Mouse (Mus musculus) forebrain, postnatal 0 days (tissue): ENCODE measurements at regions not wholly inside any gene's neighbourhood (a gene's known extent, or its start where the extent isn't known, plus 50 kb on each side); places are given as distances from the start of the nearest gene placed in this dataset.
A peak's percentile ranks its signal among the peaks of the same experiment; 100 is the strongest.

ENCODE experiments used
- ATAC-seq: fragments of 200-750 bp; cut with Nextera tagmentation; 2 replicates; pipeline ENCODE4 v1.8.0; 2017; ENCODE audit warnings: mild to moderate bottlenecking, moderate library complexity
- DNase-seq: peaks from one replicate; pipeline ENCODE4 v3.0.0-alpha.2; 2015
- H3K27ac ChIP-seq: fragments of 300-500 bp; sonication (generic); 2 replicates; pipeline ENCODE4 v1.5.1; 2014; ENCODE audit warnings: low read depth, mild to moderate bottlenecking, antibody characterized with exemption, low read length, moderate library complexity, mixed read lengths
- H3K27me3 ChIP-seq: fragments of 300-500 bp; sonication (generic); 2 replicates; pipeline ENCODE4 v1.6.1; 2014; ENCODE audit warnings: mild to moderate bottlenecking, low read length, mixed read lengths; ENCODE audit not compliant: insufficient read depth
- H3K36me3 ChIP-seq: fragments of 300-500 bp; sonication (generic); 2 replicates; pipeline ENCODE4 v1.6.1; 2014; ENCODE audit warnings: mild to moderate bottlenecking, moderate library complexity; ENCODE audit not compliant: insufficient read depth
- H3K4me1 ChIP-seq: fragments of 300-500 bp; sonication (generic); 2 replicates; pipeline ENCODE4 v1.6.1; 2014; ENCODE audit warnings: antibody characterized with exemption; ENCODE audit not compliant: insufficient read depth
- H3K4me2 ChIP-seq: fragments of 300-500 bp; sonication (generic); 2 replicates; pipeline ENCODE4 v1.6.1; 2014; ENCODE audit warnings: low read depth, mild to moderate bottlenecking, moderate library complexity
- H3K4me3 ChIP-seq: fragments of 300-500 bp; sonication (generic); 2 replicates; pipeline ENCODE4 v1.5.1; 2014; ENCODE audit warnings: low read depth, low read length, mixed read lengths
- H3K9ac ChIP-seq: fragments of 300-500 bp; sonication (generic); 2 replicates; pipeline ENCODE4 v1.6.1; 2014; ENCODE audit warnings: mild to moderate bottlenecking
- H3K9me3 ChIP-seq: fragments of 300-500 bp; sonication (generic); 2 replicates; pipeline ENCODE4 v1.6.1; 2016; ENCODE audit warnings: low read length
- CTCF ChIP-seq: sonication (generic); IDR thresholded peaks from 2 replicates; pipeline ENCODE4 v1.5.1; 2016; ENCODE audit warnings: antibody characterized with exemption, control low read depth, low read depth
- WGBS: fragments of 180-500 bp; shearing (Covaris S2); extraction: QIAGEN DNeasy Blood & Tissue Kit; methylation state at CpG from one replicate; pipeline ENCODE4 v1.1.7; 2014; 5-methylcytosine and 5-hydroxymethylcytosine counted together

DNA sequence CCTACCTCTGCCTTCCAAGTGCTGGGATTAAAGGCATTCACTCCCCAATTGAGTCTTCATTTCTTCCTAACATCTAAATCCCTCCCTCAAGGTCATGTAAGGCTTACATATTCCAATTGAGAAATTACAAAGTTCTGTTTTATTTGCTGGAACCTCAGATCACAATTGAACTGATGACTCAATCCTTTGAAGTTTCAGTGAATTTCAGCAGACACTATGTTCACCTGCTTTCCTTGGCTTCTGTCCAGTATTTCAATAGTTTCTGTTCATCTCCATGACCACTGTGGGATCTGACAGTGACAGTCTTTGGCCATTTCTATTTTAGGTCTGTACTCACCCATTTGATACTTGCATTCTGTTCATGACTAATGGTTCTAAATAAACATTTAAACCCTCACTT is 241.9 kb upstream of the Cdh12 start:
- Histone ChIP-seq H3K27me3 (no peaks in the 10 kb centered on the region), H3K4me1 (no peaks in the 10 kb centered on the region), H3K4me2 (no peak overlapping the region), H3K4me3 (no peak overlapping the region), H3K27ac (no peak overlapping the region), H3K9me3 (no peaks in the 10 kb centered on the region), H3K36me3 (no peaks in the 10 kb centered on the region), H3K9ac (no peak overlapping the region)
- DNase-seq (no peak), ATAC-seq (no peak)
- no peak for TF ChIP-seq CTCF

DNA sequence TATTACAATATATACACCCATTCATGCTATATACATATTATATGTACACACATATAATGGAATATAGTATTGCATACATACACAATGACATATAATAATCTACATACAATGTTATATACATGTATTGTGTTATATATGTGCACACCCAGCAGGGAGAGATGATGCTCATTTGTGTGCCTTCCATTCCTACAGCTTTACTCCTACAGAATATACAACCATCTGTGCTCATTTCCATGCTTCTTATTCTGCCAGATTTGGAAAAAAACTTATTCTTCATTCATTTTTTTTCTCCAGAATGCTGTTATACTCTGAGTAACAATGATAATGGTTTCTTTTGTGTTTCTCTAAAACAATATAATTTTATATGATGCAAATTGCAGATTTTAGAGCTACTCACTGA is 227.0 kb upstream of the Cdh12 start:
- no peak for TF ChIP-seq CTCF
- ATAC-seq (peak; percentile 61; the same call in 1 of the 2 replicates), DNase-seq (peak; percentile 21)
- Histone ChIP-seq H3K9ac (no peak overlapping the region), H3K9me3 (no peaks in the 10 kb centered on the region), H3K27me3 (no peaks in the 10 kb centered on the region), H3K27ac (no peak overlapping the region), H3K4me1 (no peaks in the 10 kb centered on the region), H3K4me3 (no peak overlapping the region), H3K4me2 (no peak overlapping the region), H3K36me3 (no peaks in the 10 kb centered on the region)

GRCm38 (mm10) chr15:20223271-20223981 is 225.6 kb upstream of the Cdh12 start:
- DNase-seq, result peak; percentile 38
- Histone ChIP-seq H3K9me3 (no peaks in the 10 kb centered on the region), H3K36me3 (no peaks in the 10 kb centered on the region), H3K4me2 (no peak overlapping the region), H3K9ac (no peak overlapping the region), H3K4me1 (no peaks in the 10 kb centered on the region), H3K27ac (no peak overlapping the region), H3K4me3 (no peak overlapping the region), H3K27me3 (no peaks in the 10 kb centered on the region)
- 47% methylated on average over 3 of the region's 3 CpGs for WGBS
- peak; percentile 34; the same call in 1 of the 2 replicates for ATAC-seq
- TF ChIP-seq CTCF, result no peak

DNA sequence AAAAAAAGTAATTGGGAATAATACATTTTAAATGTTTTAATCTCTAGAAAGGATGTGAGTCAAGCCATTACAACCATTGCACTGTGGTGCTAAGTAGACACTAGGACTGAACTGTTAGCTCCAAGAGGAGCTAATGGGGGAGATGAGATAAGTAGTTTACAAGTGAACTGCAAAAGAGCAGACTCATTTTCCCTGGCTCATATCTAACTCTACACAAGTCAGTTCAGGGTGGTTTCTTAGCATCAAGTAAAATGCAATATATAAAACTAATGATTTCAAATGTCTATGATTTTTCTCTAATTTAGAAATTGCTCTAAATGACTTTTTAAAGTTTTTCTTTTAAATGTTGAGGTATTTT is 225.1 kb upstream of the Cdh12 start:
- Histone ChIP-seq H3K9me3 (no peaks in the 10 kb centered on the region), H3K27ac (no peak overlapping the region), H3K4me3 (no peak overlapping the region), H3K4me2 (no peak overlapping the region), H3K4me1 (no peaks in the 10 kb centered on the region), H3K27me3 (no peaks in the 10 kb centered on the region), H3K9ac (no peak overlapping the region), H3K36me3 (no peaks in the 10 kb centered on the region)
- no peak for ATAC-seq
- no peak for TF ChIP-seq CTCF
- no peak for DNase-seq

- WGBS, result 79% methylated on average over 4 of the region's 4 CpGs
- H3K4me2 ChIP-seq, result no peak overlapping the region
- ATAC-seq, result no peak
Measured at GRCm38 (mm10) chr15:20265367-20265900, 183.6 kb upstream of the Cdh12 start.

DNA sequence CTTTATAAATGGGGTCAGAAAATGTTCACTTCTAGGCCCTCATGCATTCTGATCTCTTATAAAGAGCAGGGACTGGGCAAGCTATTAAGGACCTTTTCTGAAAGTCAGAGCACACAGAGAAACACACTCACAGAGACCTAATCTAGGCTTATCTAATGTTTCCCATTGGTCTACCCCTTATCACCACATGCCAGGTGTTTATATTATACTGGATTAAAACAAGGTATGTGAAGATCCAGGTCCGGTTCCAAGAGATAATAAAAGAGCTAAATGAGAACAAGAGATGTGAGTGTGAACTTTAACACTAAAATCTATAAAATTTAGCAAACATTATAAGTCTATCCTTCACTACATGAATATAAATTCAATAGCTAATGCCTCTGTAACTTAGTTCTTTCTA is 135.1 kb upstream of the Cdh12 start:
- H3K4me2 ChIP-seq, result no peak overlapping the region
- 77% methylated on average over 1 of the region's 1 CpGs for WGBS
- no peak for ATAC-seq
- no peak overlapping the region for H3K27ac ChIP-seq
- H3K9me3 ChIP-seq, result no peaks in the 10 kb centered on the region
- H3K36me3 ChIP-seq, result no peaks in the 10 kb centered on the region
- H3K9ac ChIP-seq, result no peak overlapping the region
- no peaks in the 10 kb centered on the region for H3K27me3 ChIP-seq
- TF ChIP-seq CTCF, result no peak
- DNase-seq, result no peak
- no peaks in the 10 kb centered on the region for H3K4me1 ChIP-seq
- H3K4me3 ChIP-seq, result no peak overlapping the region

More at GRCm38 (mm10) chr15:20265367-20265900, 183.6 kb upstream of the Cdh12 start:
- Histone ChIP-seq H3K9me3 (no peaks in the 10 kb centered on the region), H3K27me3 (no peaks in the 10 kb centered on the region), H3K9ac (no peak overlapping the region), H3K4me3 (no peak overlapping the region), H3K36me3 (no peaks in the 10 kb centered on the region), H3K4me1 (no peaks in the 10 kb centered on the region), H3K27ac (no peak overlapping the region)
- TF ChIP-seq CTCF, result no peak
- DNase-seq, result no peak

DNA sequence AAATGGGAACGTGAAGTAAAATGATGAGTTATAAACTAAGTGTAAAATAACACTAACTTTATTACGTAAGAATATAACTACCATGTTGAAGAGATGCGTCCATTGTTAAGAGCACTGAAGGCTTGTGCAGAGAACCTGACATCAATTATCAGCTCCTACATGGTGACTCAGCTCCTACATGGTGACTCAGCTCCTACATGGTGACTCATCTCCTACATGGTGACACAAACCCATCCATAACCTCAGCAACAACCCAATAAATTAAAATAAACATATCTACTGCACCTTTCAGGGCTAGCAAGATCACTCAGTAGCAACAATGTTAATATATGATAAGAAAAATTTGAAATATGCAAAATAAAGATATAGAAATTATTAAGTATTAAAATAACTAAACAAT is 125.5 kb upstream of the Cdh12 start:
- ATAC-seq (no peak), DNase-seq (no peak)
- 94% methylated on average over 3 of the region's 3 CpGs for WGBS
- Histone ChIP-seq H3K27ac (no peak overlapping the region), H3K27me3 (no peaks in the 10 kb centered on the region), H3K36me3 (no peaks in the 10 kb centered on the region), H3K4me1 (no peaks in the 10 kb centered on the region), H3K4me2 (no peak overlapping the region), H3K4me3 (no peak overlapping the region), H3K9me3 (no peaks in the 10 kb centered on the region), H3K9ac (no peak overlapping the region)
- TF ChIP-seq CTCF, result no peak
